Mouse (Mus musculus) spleen, adult 18-20 months (tissue): ENCODE data around the gene Hspb2.

Experiments used
- DNase-seq, 2 experiments: peaks; one replicate each; pipeline ENCODE4 v3.0.0; 2022; ENCODE audit warnings: mixed read lengths in 2 of 2

Gene Hspb2

DNA sequence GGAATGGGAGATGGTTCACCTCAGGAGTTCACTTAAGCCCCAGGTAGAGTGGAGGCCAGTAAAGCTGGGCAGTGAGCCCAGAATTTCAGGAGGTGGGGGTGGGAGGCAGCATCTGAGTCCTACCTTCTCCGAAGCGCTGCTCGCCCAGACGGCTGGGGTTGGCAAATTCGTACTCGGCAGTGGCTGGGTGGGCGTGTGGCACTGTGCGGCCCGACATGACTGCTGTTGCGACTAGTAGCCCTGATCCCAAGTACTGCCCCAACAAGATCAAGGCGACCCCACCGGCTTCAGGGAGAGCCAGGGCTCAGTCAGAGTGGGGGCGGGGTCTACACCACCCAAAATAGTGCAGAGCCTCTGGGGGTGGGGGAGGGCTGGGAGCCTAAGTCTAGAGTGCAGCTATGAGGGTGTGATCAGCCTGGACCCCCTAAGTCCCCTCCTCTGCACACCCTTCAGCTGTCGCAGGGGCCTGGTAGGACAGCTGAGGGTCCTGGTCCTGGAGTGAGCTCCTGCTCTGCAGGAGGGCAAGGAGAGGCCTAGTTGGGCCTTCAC is at the start of gene Hspb2:
Hspb2 (minus strand) TSS at position 301 of the 549 bp plus-strand sequence.
- no peak for DNase-seq

- DNase-seq, result peak in 1 of 2 experiments; percentile 32
These were observed 48.8 kb upstream of the Hspb2 start for GRCm38 (mm10) chr9:50800985-50801384.

- no peak for DNase-seq
These were observed 46.2 kb upstream of the Hspb2 start for GRCm38 (mm10) chr9:50798368-50798767.

DNA sequence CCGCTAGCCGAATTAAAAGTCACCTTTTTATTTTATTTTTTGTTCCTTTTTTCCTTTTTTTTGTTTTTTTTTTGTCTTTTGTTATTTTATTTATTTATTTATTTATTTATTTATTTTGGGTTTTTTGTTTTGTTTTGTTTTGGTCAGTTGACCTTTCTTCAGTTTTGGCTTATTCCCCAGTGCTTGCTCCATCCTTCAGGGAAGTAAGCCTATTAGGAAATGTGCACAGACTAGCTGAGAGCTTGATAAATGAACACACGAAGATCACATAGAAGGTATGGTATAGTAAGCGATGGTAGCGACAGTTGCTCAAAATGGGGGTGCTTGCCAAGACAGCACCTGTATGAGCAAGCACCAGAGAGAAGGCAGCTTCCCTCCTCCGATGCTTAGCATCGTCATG is 45.5 kb upstream of the Hspb2 start:
- DNase-seq, result no peak

DNA sequence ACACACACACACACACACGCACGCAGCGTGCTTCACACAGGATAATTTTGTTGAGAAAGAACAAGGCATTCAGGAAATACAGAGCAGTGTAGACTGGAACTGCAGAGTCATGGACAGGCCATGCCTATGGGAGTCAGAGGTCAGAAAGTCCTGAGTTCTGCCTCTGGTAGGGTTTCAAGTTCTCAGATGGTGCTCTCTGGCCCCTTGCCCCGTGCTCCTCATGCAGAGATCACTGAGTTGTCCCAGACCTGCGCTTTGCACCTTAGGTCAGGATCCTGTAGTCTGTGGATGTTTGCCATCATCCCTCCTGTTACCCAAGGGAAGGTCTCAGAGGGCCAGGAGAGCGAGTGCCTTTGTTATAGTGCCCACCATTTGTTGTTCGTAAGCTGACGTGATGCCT is 44.6 kb upstream of the Hspb2 start:
- DNase-seq, result no peak

GRCm38 (mm10) chr9:50795266-50795665 is 43.1 kb upstream of the Hspb2 start:
- no peak for DNase-seq

DNA sequence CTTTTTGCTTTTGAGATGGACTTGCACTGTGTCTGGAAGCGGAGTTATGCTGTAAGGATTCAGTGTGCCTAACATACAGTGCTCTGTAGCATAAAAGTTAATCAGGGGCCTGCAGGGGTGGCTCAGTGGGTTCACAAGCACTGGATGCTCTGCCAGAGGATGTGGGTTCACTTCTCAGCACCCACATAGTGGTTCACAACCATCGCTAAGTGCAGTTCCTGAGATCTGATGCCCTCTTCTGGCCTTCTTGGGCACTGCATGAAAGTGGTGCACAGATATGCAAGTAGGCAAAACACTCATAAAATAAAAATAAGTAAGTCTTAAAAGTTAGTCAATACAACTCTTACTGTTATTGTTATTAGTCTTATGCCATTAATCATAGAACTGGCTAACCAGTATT is 30.0 kb upstream of the Hspb2 start:
- DNase-seq, result peak in 1 of 2 experiments; percentile 45

- no peak for DNase-seq
These were observed 24.1 kb upstream of the Hspb2 start for GRCm38 (mm10) chr9:50776162-50776760.

DNA sequence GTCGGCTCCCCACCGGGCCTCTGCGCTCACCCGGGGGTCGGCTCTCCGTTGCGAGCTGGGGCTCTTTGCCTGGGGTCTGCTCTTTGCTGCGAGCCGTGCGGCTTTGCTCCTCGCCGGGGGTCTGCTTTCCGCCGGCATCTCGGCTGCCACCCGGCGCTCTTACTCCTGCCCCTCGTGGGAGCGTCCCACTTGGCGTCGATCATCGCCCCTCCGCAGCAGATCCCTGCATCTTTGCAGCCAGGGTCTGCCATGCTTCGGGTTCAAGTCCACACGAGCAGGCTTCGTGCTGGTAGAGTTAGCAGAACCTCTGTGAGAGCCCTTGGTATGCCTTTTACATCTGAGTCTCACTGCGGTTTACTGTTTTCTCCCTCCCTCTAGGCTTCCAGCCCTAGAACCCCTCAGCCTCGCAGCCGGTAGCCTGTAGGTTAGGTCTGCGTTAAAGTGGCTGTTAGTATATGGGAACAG is 23.5 kb upstream of the Hspb2 start:
- DNase-seq, result no peak

DNA sequence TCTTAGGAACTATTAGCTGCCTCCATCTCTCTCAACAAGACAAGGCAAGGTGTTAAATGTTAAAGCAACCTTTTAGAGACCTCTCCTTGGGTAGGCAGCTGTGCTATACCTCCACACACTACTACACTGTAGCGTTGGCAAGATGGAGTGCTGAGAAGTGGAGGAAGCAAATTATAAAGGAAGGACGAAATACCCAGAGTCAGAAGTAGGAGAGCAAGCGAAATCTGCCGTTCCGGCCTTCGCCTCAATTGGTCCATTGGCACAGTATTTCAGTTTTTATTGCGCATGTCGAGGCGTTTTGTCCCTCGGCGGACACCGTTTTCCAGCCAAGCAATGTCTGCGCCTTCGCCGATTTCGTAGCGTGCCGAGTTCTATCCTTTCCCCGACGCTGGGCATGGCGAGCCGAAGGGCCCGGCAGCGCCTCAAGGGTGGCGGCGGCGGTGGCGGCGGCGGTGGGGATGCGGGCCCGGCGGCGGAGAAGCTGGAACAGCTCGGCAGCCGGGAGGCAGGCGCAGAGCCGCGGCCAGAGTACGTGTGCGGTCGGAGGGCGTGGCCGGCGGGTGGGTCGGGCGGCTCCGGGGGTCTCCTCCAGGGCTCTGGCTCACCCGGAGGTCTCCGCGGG is 22.9 kb upstream of the Hspb2 start, which contains the start of the genes Alg9 and 1110032A03Rik:
Alg9 (plus strand) TSS at position 29 of the 622 bp plus-strand sequence.
1110032A03Rik (minus strand) TSS at position 530 of the 622 bp plus-strand sequence.
- peak; percentile 70 to 89 for DNase-seq

DNA sequence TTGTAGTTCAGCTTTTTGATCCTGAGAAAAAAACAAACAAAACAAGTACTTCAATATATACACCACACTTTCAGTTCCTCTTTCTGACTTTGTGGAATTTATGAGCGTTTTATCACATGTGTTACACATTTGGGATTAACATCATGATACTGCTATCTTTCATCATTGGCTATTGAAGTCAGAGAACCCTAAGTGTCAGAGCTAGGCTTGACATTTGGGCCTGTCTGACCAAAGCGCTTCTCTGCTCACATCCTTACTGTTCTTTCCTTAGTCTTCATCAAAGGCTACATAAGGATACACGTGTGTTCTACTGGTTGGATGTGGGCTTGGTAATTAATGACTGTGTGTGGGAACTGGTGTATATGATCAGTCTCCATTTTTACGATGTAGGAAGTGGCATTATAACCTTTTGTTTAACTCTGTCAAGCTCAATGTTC is 21.9 kb upstream of the Hspb2 start:
- no peak for DNase-seq

GRCm38 (mm10) chr9:50770011-50770410 is 17.9 kb upstream of the Hspb2 start:
- no peak for DNase-seq

- peak; percentile 94 to 95 for DNase-seq
These were observed 16.2 kb upstream of the Hspb2 start, which contains the start of gene Fdxacb1 for GRCm38 (mm10) chr9:50768107-50769002. TSS of gene Fdxacb1 (plus strand) at chr9:50768236.

DNA sequence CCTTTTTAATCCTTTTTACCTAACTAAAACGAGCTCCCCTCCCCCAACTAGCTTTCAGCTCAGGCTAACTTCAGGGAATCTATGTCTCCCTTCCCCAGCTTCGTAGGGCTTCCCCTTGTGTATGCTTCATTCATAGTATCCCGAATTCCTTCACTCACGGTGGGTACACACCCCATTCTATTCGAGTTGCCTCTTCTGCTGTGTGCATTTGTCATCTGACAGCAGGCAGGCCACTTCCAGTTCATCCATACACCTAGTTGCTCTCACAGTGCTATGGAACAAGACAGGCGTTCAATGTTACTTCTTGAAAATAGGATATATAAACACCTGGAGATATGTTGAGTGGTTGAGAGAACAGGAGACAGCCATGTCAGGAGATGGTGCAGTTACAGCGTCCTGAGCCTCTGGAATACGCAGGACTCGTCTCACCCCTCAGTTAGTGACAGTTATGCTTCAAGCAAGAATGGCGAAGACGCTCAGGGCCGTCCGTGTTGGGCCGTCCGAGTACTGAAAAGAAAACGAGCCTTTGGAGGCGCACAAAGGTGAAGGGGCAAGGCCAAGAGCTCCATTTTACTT is 15.5 kb upstream of the Hspb2 start:
- no peak for DNase-seq

GRCm38 (mm10) chr9:50763331-50763730 is 11.2 kb upstream of the Hspb2 start:
- no peak for DNase-seq

DNA sequence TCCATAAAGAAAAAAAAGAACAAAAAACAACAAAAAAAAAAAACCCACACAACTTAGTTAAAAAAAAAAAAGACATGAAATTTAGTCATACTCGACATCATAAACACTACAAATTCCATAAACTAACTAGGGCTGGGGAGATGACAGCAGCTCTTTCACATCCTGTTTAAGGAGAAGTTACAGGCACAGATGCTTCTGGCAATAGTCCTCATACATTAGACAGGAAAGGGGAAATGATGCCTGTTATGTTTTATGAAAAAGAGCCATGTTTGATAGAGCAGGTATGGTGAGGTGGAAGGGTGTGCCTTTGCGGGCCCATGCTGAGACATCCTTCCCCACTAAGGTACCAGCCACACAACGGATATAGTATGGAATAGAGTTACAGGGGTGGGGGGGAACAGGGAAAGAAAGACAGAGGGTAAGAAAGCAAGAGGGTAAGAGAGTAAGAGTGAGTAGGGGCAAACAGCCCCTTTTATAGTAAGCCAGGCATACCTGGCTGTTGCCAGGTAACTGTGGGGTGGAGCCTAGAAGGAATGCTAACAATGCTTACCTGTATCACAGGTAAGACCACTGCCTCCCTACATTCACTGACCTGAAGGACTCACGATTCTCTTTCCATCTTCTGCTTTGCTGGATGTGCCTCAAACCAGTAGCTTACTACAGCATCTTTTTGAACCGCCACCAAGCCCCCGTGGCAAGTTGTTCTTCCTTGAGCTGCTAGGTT is 9.5 kb upstream of the Hspb2 start:
- DNase-seq, result no peak

- no peak for DNase-seq
These were observed 4.6 kb upstream of the Hspb2 start for GRCm38 (mm10) chr9:50756711-50757110.

DNA sequence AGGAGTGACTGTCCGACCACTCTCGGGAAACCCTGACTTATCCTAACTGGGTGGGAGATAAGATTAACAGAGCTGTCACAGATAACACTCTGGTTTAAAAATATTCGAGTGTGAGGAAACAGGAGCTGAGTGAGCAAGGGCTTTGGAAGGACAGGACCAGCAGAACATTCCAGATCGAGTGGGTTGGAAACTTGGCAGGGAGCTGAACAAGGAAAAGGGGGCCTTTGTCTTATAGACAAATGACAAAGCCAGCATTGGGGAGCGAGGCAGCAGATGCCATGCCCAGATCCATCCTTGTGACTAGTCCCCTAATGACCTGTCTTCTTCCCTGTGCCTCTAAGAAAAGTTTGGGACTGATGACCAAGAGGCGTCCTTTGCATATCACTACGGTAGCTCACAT is 1.8 kb upstream of the Hspb2 start:
- no peak for DNase-seq

- no peak for DNase-seq
These were observed 846 bp upstream of the Hspb2 start for GRCm38 (mm10) chr9:50752784-50753615.

DNA sequence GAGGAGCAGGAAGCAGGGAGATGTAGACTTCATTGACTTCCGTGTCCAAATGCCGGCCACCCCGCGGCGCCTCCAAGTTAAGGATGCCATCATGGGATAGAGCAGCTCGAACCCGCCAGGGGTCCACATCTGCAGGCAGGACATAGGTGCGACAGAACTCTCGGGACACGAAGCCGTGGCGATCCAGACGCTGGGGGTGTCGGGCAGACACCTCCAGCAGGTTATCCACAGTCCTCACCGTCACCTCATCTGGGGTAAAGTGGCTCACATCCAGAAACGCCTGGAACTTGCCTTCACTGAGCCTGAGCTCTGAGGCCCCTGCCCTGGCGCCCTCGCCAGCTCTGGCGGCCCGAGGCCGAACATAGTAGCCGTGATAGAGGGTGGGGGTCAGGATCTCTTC is 831 bp downstream of the Hspb2 start, which contains the start of gene Cryab:
Cryab (plus strand) TSS at position 3 of the 400 bp plus-strand sequence.
- no peak for DNase-seq

DNA sequence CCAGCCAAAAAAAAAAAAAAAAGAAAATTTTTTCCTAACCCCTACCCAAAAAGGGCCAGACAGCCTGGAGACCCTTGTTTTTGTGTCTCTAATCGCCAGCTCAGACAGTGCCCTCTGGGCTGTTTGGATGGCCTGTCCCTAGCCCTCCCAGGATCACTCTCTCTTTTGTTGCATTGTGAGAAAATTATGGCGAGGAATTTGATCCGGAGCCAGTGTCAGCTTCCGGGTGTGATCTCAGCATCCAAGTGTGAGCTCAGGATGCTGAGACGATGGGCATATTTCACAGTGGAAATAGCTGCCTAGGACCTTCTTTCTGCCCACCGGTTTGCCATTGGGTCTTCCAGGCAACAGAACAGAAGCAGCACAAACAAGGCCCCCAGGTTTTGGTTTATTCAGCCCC is 1.4 kb downstream of the Hspb2 start:
- no peak for DNase-seq
